Comparison of ENCODE assay signal across 13 mouse cellular contexts in the genomic region with DNA sequence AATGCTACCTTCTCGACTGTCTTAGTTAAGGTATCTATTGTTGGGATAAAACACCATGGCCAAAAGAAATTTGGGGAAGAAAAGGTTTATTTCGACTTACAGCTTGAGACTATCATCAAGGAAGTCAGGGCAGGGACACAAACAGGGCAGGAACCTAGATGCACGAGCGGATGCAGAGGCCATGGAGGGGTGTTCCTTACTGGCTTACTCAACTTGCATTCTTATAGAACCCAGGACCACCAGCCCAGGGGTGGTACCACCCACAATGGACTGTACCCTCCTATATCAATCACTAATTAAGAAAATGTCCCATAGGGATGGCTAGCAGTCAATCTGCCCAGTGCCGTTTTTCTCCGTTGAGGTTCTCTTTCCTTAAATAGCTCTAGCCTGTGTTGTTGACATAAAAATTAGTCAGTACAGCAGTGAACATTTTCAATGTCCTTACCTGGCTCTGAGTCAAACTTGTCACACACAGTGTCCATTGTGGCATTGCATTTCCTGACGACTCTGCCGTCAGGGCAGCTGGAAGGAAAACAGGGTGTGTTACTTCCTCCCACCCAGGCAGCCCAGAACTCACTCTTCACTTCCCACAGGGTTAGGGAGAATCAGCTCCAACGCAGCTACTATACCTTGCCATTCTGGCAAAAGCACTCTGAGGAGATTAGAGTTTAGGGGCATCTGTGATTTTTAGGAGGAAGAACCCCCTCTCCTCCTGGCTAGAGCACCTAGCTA. TPM values are rescaled to one million over a fixed set of nuclear protein-coding genes. Genes with fewer than 3 reads are reported as not detected.
DNase-seq lines count a peak whose midpoint lies in the region; ATAC-seq and TF ChIP-seq lines count a peak whose summit lies in the region.
"Had no signal": no experiment of that assay in that cellular context is flagged by ENCODE, and none has a peak within 500 bp of the region (broad histone marks: within the 10 kb centered on the region; RNA-seq: fewer than 3 reads in every experiment).

No protein-coding gene starts in this region.

- DNase-seq in gastrocnemius, adult 2 months = peak; percentile 25
- DNase-seq in gastrocnemius, postnatal 14 days = no peak
- peak; percentile 55 for DNase-seq in kidney, postnatal 0 days (ENCODE audit: low spot score)
- no peak for DNase-seq in urinary bladder, postnatal 25 days (ENCODE audit: low spot score)
- DNase-seq in retina, embryonic 14.5 days (ENCODE audit: low spot score) = no peak
- DNase-seq: cerebellum, adult 9-11 months had no signal

- 0 out of 2 replicates have a peak, but pooled peaks have one; percentile 42 for ATAC-seq in heart, embryonic 12.5 days (ENCODE audit: insufficient number of reproducible peaks, low FRiP score)
- peak; percentile 75 for ATAC-seq in kidney, postnatal 0 days (replicated peaks; ENCODE audit: low FRiP score, low read depth)
- ATAC-seq in megakaryocyte progenitor cell, adult 5-6 weeks (replicated peaks; ENCODE audit: poor library complexity) = peak; percentile 39; the same call in 1 of the 2 replicates
- no peak for ATAC-seq in hindbrain, embryonic 13.5 days (ENCODE audit: low FRiP score)
- ATAC-seq: midbrain, embryonic 13.5 days had no signal

- peak overlapping the region; percentile 21; the same call in 1 of the 2 replicates for H3K4me2 ChIP-seq in heart, embryonic 12.5 days
- no peak overlapping the region for H3K4me2 ChIP-seq in kidney, postnatal 0 days (ENCODE audit: low read length)
- no peak overlapping the region for H3K4me2 ChIP-seq in hindbrain, embryonic 13.5 days
- H3K4me2 ChIP-seq: hindbrain, embryonic 14.5 days; midbrain, embryonic 13.5 days had no signal

- H3K27ac ChIP-seq in gastrocnemius, adult 2 months = peak overlapping the region; percentile 82
- H3K27ac ChIP-seq in heart, embryonic 12.5 days (ENCODE audit: poor library complexity, severe bottlenecking) = peak overlapping the region; percentile 18; the same call in 1 of the 2 replicates
- peak overlapping the region; percentile 76 for H3K27ac ChIP-seq in kidney, postnatal 0 days
- no peak overlapping the region for H3K27ac ChIP-seq in hindbrain, embryonic 13.5 days
- H3K27ac ChIP-seq: hindbrain, embryonic 14.5 days; midbrain, embryonic 13.5 days had no signal

- H3K4me3 ChIP-seq in gastrocnemius, adult 2 months = peak overlapping the region; percentile 17
- no peak overlapping the region for H3K4me3 ChIP-seq in heart, embryonic 12.5 days
- no peak overlapping the region for H3K4me3 ChIP-seq in kidney, postnatal 0 days (replicated peaks; ENCODE audit: low read depth, low read length)
- H3K4me3 ChIP-seq in hindbrain, embryonic 13.5 days = no peak overlapping the region
- H3K4me3 ChIP-seq: midbrain, embryonic 13.5 days had no signal

- H3K9ac ChIP-seq in heart, embryonic 12.5 days = no peak overlapping the region
- H3K9ac ChIP-seq in kidney, postnatal 0 days (ENCODE audit: low read depth, low read length) = no peak overlapping the region
- no peak overlapping the region for H3K9ac ChIP-seq in hindbrain, embryonic 13.5 days
- H3K9ac ChIP-seq: hindbrain, embryonic 14.5 days; midbrain, embryonic 13.5 days had no signal

- no peak for TF ChIP-seq CTCF in gastrocnemius, adult 2 months (IDR thresholded peaks at IDR 0.05)
- no peak for TF ChIP-seq CTCF in kidney, postnatal 0 days (IDR thresholded peaks at IDR 0.05; ENCODE audit: low read depth)

- intact Hi-C loops in gastrocnemius, adult 2 months (cut with DNase I) = no loop called here
- intact Hi-C loops in gastrocnemius, postnatal 14 days (cut with DNase I; ENCODE audit: low total_unique reads) = no loop called here

- H3K4me1 ChIP-seq in heart, embryonic 12.5 days (replicated peaks) = peaks cover 11% of the 10 kb centered on the region
- 0 out of 2 replicates have a peak, but pooled peaks cover 4% of the 10 kb centered on the region for H3K4me1 ChIP-seq in kidney, postnatal 0 days (replicated peaks; ENCODE audit: insufficient read depth, low read length)
- H3K4me1 ChIP-seq in hindbrain, embryonic 13.5 days (replicated peaks) = no peaks in the 10 kb centered on the region
- H3K4me1 ChIP-seq: midbrain, embryonic 13.5 days had no signal

- H3K27me3 ChIP-seq in heart, embryonic 12.5 days (replicated peaks) = no peaks in the 10 kb centered on the region
- H3K27me3 ChIP-seq in kidney, postnatal 0 days (ENCODE audit: insufficient read depth, low read length) = no peaks in the 10 kb centered on the region
- no peaks in the 10 kb centered on the region for H3K27me3 ChIP-seq in hindbrain, embryonic 13.5 days
- H3K27me3 ChIP-seq: CH12.LX; midbrain, embryonic 13.5 days had no signal

- WGBS in heart, embryonic 12.5 days = 39% methylated on average over 9 of the region's 9 CpGs
- 42% methylated on average over 9 of the region's 9 CpGs for WGBS in kidney, postnatal 0 days
- 72% methylated on average over 9 of the region's 9 CpGs for WGBS in hindbrain, embryonic 13.5 days

- no peaks in the 10 kb centered on the region for H3K36me3 ChIP-seq in heart, embryonic 12.5 days
- no peaks in the 10 kb centered on the region for H3K36me3 ChIP-seq in kidney, postnatal 0 days (ENCODE audit: insufficient read depth, low read length)
- H3K36me3 ChIP-seq in hindbrain, embryonic 13.5 days = no peaks in the 10 kb centered on the region
- H3K36me3 ChIP-seq: midbrain, embryonic 13.5 days had no signal

- peaks cover 8% of the 10 kb centered on the region; the same call in 1 of the 2 replicates for H3K9me3 ChIP-seq in heart, embryonic 12.5 days (replicated peaks)
- H3K9me3 ChIP-seq in kidney, postnatal 0 days (replicated peaks; ENCODE audit: low read length) = no peaks in the 10 kb centered on the region
- H3K9me3 ChIP-seq in hindbrain, embryonic 13.5 days = no peaks in the 10 kb centered on the region
- H3K9me3 ChIP-seq: midbrain, embryonic 13.5 days had no signal

RNA-seq across cellular contexts. Expression of gene Tnfrsf26, which starts 14.0 kb away (rescaled TPM):
- under 1 TPM; 0.17 to 0.23 TPM for total RNA-seq in gastrocnemius, adult 2 months (2021)
- total RNA-seq in gastrocnemius, postnatal 14 days (2021) = under 1 TPM; 0.31 to 0.44 TPM
- 0.43 and 0.46 TPM in 2 replicates for polyA plus RNA-seq in heart, embryonic 12.5 days (2016; fragmentation: Nextera tagmentation; extraction: Ambion mirVana)
- polyA plus RNA-seq in kidney, postnatal 0 days (2015; fragmentation: Nextera tagmentation; extraction: Ambion mirVana) = 1.1 and 1.2 TPM in 2 replicates
- 28.1 and 31.6 TPM in 2 replicates for total RNA-seq in megakaryocyte progenitor cell, adult 5-6 weeks (2015)
- 20.1 and 20.5 TPM in 2 replicates for total RNA-seq in megakaryocyte progenitor cell, adult 5-6 weeks (2017)
- 0.28 and 0.36 TPM in 2 replicates for polyA plus RNA-seq in hindbrain, embryonic 13.5 days (2015; fragmentation: Nextera tagmentation; extraction: Ambion mirVana)
- polyA plus RNA-seq: testis, adult 2 months had no signal

RNA-seq across cellular contexts. Expression of gene Cars, which starts 14.7 kb away (rescaled TPM):
- total RNA-seq in gastrocnemius, adult 2 months (2021) = 10 to 100 TPM; 37.2 to 42.3 TPM
- total RNA-seq in gastrocnemius, postnatal 14 days (2021) = 10 to 100 TPM; 35.9 to 39.4 TPM
- 28.4 and 31.3 TPM in 2 replicates for polyA plus RNA-seq in heart, embryonic 12.5 days (2016; fragmentation: Nextera tagmentation; extraction: Ambion mirVana)
- 34.7 and 42.2 TPM in 2 replicates for polyA plus RNA-seq in kidney, postnatal 0 days (2015; fragmentation: Nextera tagmentation; extraction: Ambion mirVana)
- 40.3 and 55.4 TPM in 2 replicates for total RNA-seq in megakaryocyte progenitor cell, adult 5-6 weeks (2015)
- total RNA-seq in megakaryocyte progenitor cell, adult 5-6 weeks (2017) = 47.5 and 74.5 TPM in 2 replicates
- 57.8 and 66.1 TPM in 2 replicates for polyA plus RNA-seq in hindbrain, embryonic 13.5 days (2015; fragmentation: Nextera tagmentation; extraction: Ambion mirVana)

RNA-seq across cellular contexts. Expression of gene Tnfrsf22, which starts 34.9 kb away (rescaled TPM):
- total RNA-seq in gastrocnemius, adult 2 months (2021) = 1 to 10 TPM in 1 of 2 experiments, under 1 TPM in 1; 0.97 to 2.1 TPM
- 1 to 10 TPM; 1.5 to 3.0 TPM for total RNA-seq in gastrocnemius, postnatal 14 days (2021)
- 2.8 and 3.1 TPM in 2 replicates for polyA plus RNA-seq in heart, embryonic 12.5 days (2016; fragmentation: Nextera tagmentation; extraction: Ambion mirVana)
- polyA plus RNA-seq in kidney, postnatal 0 days (2015; fragmentation: Nextera tagmentation; extraction: Ambion mirVana) = 9.6 and 11.1 TPM in 2 replicates
- 8.3 and 13.6 TPM in 2 replicates for total RNA-seq in megakaryocyte progenitor cell, adult 5-6 weeks (2015)
- 2.8 and 5.7 TPM in 2 replicates for total RNA-seq in megakaryocyte progenitor cell, adult 5-6 weeks (2017)
- 4.2 and 4.7 TPM in 2 replicates for polyA plus RNA-seq in hindbrain, embryonic 13.5 days (2015; fragmentation: Nextera tagmentation; extraction: Ambion mirVana)

Comparison
In these comparisons a context has a peak if more than half of its experiments do, and no peak if none do; other contexts are left out.
1. DNase-seq: peak in gastrocnemius, adult 2 months (single experiment) and kidney, postnatal 0 days (single experiment); none in gastrocnemius, postnatal 14 days (single experiment), urinary bladder, postnatal 25 days (single experiment) and retina, embryonic 14.5 days (single experiment).
2. RNA of gene Tnfrsf26, which starts 14.0 kb away (total RNA-seq): 20.1 to 31.6 TPM in megakaryocyte progenitor cell, adult 5-6 weeks; 0.31 to 0.44 TPM in gastrocnemius, postnatal 14 days and 0.17 to 0.23 TPM in gastrocnemius, adult 2 months; every median in the first group is over 10 times any median in the second.